Mouse (Mus musculus): ENCODE data around the gene Flii. TPM values are rescaled to one million over a fixed set of nuclear protein-coding genes. Genes with fewer than 3 reads are reported as not detected.

The Flii gene
- polyA plus RNA-seq, 1 experiment from 2014 or later = 74.8 TPM

GRCm38 (mm10) chr11:60766969-60767368, 39.9 kb upstream of the Flii start:
- Histone ChIP-seq H3K9me3 (ENCODE audit: control insufficient read depth, low read length) (no peaks in the 10 kb centered on the region), H3K4me1 (replicated peaks; ENCODE audit: control insufficient read depth, insufficient read depth, low read length) (no peaks in the 10 kb centered on the region), H3K4me3 (ENCODE audit: low read depth, low read length) (no peak overlapping the region), H3K4me2 (ENCODE audit: low read depth, low read length, severe bottlenecking) (no peak overlapping the region), H3K36me3 (ENCODE audit: control insufficient read depth, insufficient read depth, low read length) (no peaks in the 10 kb centered on the region), H3K27ac (ENCODE audit: low read depth, low read length) (no peak overlapping the region), H3K9ac (ENCODE audit: low read length) (no peak overlapping the region), H3K27me3 (ENCODE audit: control insufficient read depth, insufficient read depth, low read length) (no peaks in the 10 kb centered on the region)
- no peak for ATAC-seq (replicated peaks; ENCODE audit: low FRiP score)
- DNase-seq (ENCODE audit: low spot score) = no peak
- 86% methylated on average over 4 of the region's 4 CpGs for WGBS

- 91% methylated on average over 3 of the region's 3 CpGs for WGBS
- Histone ChIP-seq H3K9me3 (ENCODE audit: control insufficient read depth, low read length) (no peaks in the 10 kb centered on the region), H3K4me2 (ENCODE audit: low read depth, low read length, severe bottlenecking) (no peak overlapping the region), H3K36me3 (ENCODE audit: control insufficient read depth, insufficient read depth, low read length) (no peaks in the 10 kb centered on the region), H3K9ac (ENCODE audit: low read length) (no peak overlapping the region), H3K27me3 (ENCODE audit: control insufficient read depth, insufficient read depth, low read length) (no peaks in the 10 kb centered on the region), H3K4me3 (ENCODE audit: low read depth, low read length) (no peak overlapping the region), H3K27ac (ENCODE audit: low read depth, low read length) (no peak overlapping the region), H3K4me1 (replicated peaks; ENCODE audit: control insufficient read depth, insufficient read depth, low read length) (no peaks in the 10 kb centered on the region)
- DNase-seq (ENCODE audit: low spot score) = no peak
- no peak for ATAC-seq (replicated peaks; ENCODE audit: low FRiP score)
Measured at GRCm38 (mm10) chr11:60761681-60762080, 34.6 kb upstream of the Flii start.

DNA sequence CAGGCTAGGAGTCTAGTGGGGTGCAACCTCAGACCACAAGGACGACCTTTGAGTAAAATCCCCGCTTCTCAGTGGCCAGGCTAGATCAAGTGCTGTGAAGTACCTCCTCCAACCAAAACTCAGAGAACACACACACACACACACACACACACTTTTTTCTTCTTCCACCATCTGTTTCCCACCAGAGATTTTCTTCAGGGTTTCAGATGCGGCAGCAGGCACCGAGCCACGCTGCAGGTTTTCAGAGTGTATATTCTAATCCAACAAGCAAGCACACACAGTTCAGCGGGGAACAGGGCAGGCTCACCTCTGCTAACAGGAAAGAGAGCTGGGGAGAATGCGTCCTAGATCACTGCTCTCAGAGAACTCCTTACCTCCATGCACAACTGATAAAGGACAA, 28.5 kb upstream of the Flii start:
- Histone ChIP-seq H3K27me3 (ENCODE audit: control insufficient read depth, insufficient read depth, low read length) (no peaks in the 10 kb centered on the region), H3K4me2 (ENCODE audit: low read depth, low read length, severe bottlenecking) (no peak overlapping the region), H3K4me3 (ENCODE audit: low read depth, low read length) (no peak overlapping the region), H3K27ac (ENCODE audit: low read depth, low read length) (no peak overlapping the region), H3K9ac (ENCODE audit: low read length) (no peak overlapping the region), H3K4me1 (replicated peaks; ENCODE audit: control insufficient read depth, insufficient read depth, low read length) (no peaks in the 10 kb centered on the region), H3K36me3 (ENCODE audit: control insufficient read depth, insufficient read depth, low read length) (peaks cover 2% of the 10 kb centered on the region; the same call in 1 of the 2 replicates), H3K9me3 (ENCODE audit: control insufficient read depth, low read length) (no peaks in the 10 kb centered on the region)
- DNase-seq (ENCODE audit: low spot score) = no peak
- 92% methylated on average over 7 of the region's 7 CpGs for WGBS
- ATAC-seq (replicated peaks; ENCODE audit: low FRiP score) = no peak

DNA sequence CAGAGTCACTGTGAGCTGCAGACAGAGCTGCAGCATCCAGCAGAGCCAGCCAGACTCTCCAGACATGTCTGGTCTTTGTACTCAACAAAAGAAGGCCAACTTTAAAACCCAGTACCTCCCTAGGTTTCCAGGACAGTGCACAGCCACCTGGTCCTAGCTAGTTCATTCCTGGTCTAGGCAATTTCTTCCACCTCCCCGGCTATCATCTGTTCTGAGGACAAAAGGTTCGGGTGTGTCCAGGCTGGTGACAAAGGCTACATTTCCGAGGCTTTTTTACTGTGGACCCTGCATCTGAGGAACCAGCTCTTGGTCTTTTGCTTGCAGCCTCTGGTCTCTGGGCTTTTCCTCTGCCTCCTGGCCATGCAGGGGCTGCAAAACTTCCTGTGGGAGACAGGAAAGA, 13.3 kb upstream of the Flii start:
- Histone ChIP-seq H3K9ac (ENCODE audit: low read length) (no peak overlapping the region), H3K4me3 (ENCODE audit: low read depth, low read length) (no peak overlapping the region), H3K27ac (ENCODE audit: low read depth, low read length) (no peak overlapping the region), H3K27me3 (ENCODE audit: control insufficient read depth, insufficient read depth, low read length) (no peaks in the 10 kb centered on the region), H3K4me1 (replicated peaks; ENCODE audit: control insufficient read depth, insufficient read depth, low read length) (no peaks in the 10 kb centered on the region), H3K4me2 (ENCODE audit: low read depth, low read length, severe bottlenecking) (no peak overlapping the region), H3K9me3 (ENCODE audit: control insufficient read depth, low read length) (no peaks in the 10 kb centered on the region), H3K36me3 (ENCODE audit: control insufficient read depth, insufficient read depth, low read length) (peaks cover 3% of the 10 kb centered on the region; the same call in 1 of the 2 replicates)
- DNase-seq (ENCODE audit: low spot score) (no peak), ATAC-seq (replicated peaks; ENCODE audit: low FRiP score) (no peak)
- 78% methylated on average over 3 of the region's 3 CpGs for WGBS

DNA sequence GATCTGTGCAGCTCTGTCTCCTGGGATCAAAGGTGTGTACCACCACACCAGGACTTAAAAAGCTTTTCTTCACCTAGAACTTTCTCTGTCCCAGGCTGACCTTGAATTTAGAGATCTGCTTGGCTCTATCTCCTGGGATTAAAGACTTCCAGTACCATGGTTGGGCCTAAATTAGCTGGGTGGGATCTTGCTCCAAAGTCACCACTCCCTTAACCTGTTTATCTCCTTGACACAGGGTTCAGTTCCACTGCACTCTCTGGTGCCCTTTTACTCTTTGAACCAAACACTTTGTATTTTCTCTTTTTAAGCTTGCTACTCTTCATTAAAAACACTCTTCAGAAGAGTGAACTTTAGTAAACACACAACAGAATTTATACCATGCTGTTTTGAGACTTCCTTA, 10.4 kb upstream of the Flii start:
- ATAC-seq (replicated peaks; ENCODE audit: low FRiP score) = no peak
- H3K9me3 ChIP-seq (ENCODE audit: control insufficient read depth, low read length) = no peaks in the 10 kb centered on the region
- H3K27me3 ChIP-seq (ENCODE audit: control insufficient read depth, insufficient read depth, low read length) = no peaks in the 10 kb centered on the region
- H3K4me1 ChIP-seq (replicated peaks; ENCODE audit: control insufficient read depth, insufficient read depth, low read length) = no peaks in the 10 kb centered on the region
- H3K36me3 ChIP-seq (ENCODE audit: control insufficient read depth, insufficient read depth, low read length) = peaks cover 2% of the 10 kb centered on the region; the same call in 1 of the 2 replicates
- no peak overlapping the region for H3K27ac ChIP-seq (ENCODE audit: low read depth, low read length)
- DNase-seq (ENCODE audit: low spot score) = no peak
- no peak overlapping the region for H3K9ac ChIP-seq (ENCODE audit: low read length)
- no peak overlapping the region for H3K4me3 ChIP-seq (ENCODE audit: low read depth, low read length)
- no peak overlapping the region for H3K4me2 ChIP-seq (ENCODE audit: low read depth, low read length, severe bottlenecking)

GRCm38 (mm10) chr11:60736491-60736890, 9.4 kb upstream of the Flii start:
- DNase-seq (ENCODE audit: low spot score) (no peak), ATAC-seq (replicated peaks; ENCODE audit: low FRiP score) (no peak)
- Histone ChIP-seq H3K27me3 (ENCODE audit: control insufficient read depth, insufficient read depth, low read length) (no peaks in the 10 kb centered on the region), H3K27ac (ENCODE audit: low read depth, low read length) (no peak overlapping the region), H3K9ac (ENCODE audit: low read length) (no peak overlapping the region), H3K4me3 (ENCODE audit: low read depth, low read length) (no peak overlapping the region), H3K4me2 (ENCODE audit: low read depth, low read length, severe bottlenecking) (no peak overlapping the region), H3K4me1 (replicated peaks; ENCODE audit: control insufficient read depth, insufficient read depth, low read length) (no peaks in the 10 kb centered on the region), H3K36me3 (ENCODE audit: control insufficient read depth, insufficient read depth, low read length) (no peaks in the 10 kb centered on the region; the same call in 1 of the 2 replicates), H3K9me3 (ENCODE audit: control insufficient read depth, low read length) (no peaks in the 10 kb centered on the region)
- WGBS = 82% methylated on average over 3 of the region's 3 CpGs

- Histone ChIP-seq H3K9ac (ENCODE audit: low read length) (no peak overlapping the region), H3K4me3 (ENCODE audit: low read depth, low read length) (no peak overlapping the region), H3K36me3 (ENCODE audit: control insufficient read depth, insufficient read depth, low read length) (no peaks in the 10 kb centered on the region; the same call in 1 of the 2 replicates), H3K27me3 (ENCODE audit: control insufficient read depth, insufficient read depth, low read length) (no peaks in the 10 kb centered on the region), H3K27ac (ENCODE audit: low read depth, low read length) (no peak overlapping the region), H3K4me1 (replicated peaks; ENCODE audit: control insufficient read depth, insufficient read depth, low read length) (no peaks in the 10 kb centered on the region), H3K4me2 (ENCODE audit: low read depth, low read length, severe bottlenecking) (no peak overlapping the region), H3K9me3 (ENCODE audit: control insufficient read depth, low read length) (no peaks in the 10 kb centered on the region)
- WGBS = 87% methylated on average over 5 of the region's 5 CpGs
- DNase-seq (ENCODE audit: low spot score) (no peak), ATAC-seq (replicated peaks; ENCODE audit: low FRiP score) (no peak)
Measured at GRCm38 (mm10) chr11:60735191-60735590, 8.1 kb upstream of the Flii start.

- Histone ChIP-seq H3K4me3 (ENCODE audit: low read depth, low read length) (no peak overlapping the region), H3K27ac (ENCODE audit: low read depth, low read length) (no peak overlapping the region), H3K36me3 (ENCODE audit: control insufficient read depth, insufficient read depth, low read length) (no peaks in the 10 kb centered on the region; the same call in 1 of the 2 replicates), H3K9me3 (ENCODE audit: control insufficient read depth, low read length) (no peaks in the 10 kb centered on the region), H3K4me2 (ENCODE audit: low read depth, low read length, severe bottlenecking) (no peak overlapping the region), H3K9ac (ENCODE audit: low read length) (no peak overlapping the region), H3K4me1 (replicated peaks; ENCODE audit: control insufficient read depth, insufficient read depth, low read length) (no peaks in the 10 kb centered on the region), H3K27me3 (ENCODE audit: control insufficient read depth, insufficient read depth, low read length) (no peaks in the 10 kb centered on the region)
- no peak for DNase-seq (ENCODE audit: low spot score)
- 83% methylated on average over 2 of the region's 2 CpGs for WGBS
- no peak for ATAC-seq (replicated peaks; ENCODE audit: low FRiP score)
Measured at GRCm38 (mm10) chr11:60734206-60734605, 7.1 kb upstream of the Flii start.

GRCm38 (mm10) chr11:60731251-60731650, 4.2 kb upstream of the Flii start:
- no peak overlapping the region for H3K9ac ChIP-seq (ENCODE audit: low read length)
- no peaks in the 10 kb centered on the region for H3K27me3 ChIP-seq (ENCODE audit: control insufficient read depth, insufficient read depth, low read length)
- WGBS = 94% methylated on average over 14 of the region's 14 CpGs
- H3K4me3 ChIP-seq (ENCODE audit: low read depth, low read length) = no peak overlapping the region
- peaks cover 7% of the 10 kb centered on the region; the same call in 1 of the 2 replicates for H3K4me1 ChIP-seq (replicated peaks; ENCODE audit: control insufficient read depth, insufficient read depth, low read length)
- ATAC-seq (replicated peaks; ENCODE audit: low FRiP score) (no peak), DNase-seq (ENCODE audit: low spot score) (no peak)
- no peak overlapping the region for H3K4me2 ChIP-seq (ENCODE audit: low read depth, low read length, severe bottlenecking)
- H3K36me3 ChIP-seq (ENCODE audit: control insufficient read depth, insufficient read depth, low read length) = no peaks in the 10 kb centered on the region
- H3K27ac ChIP-seq (ENCODE audit: low read depth, low read length) = no peak overlapping the region
- H3K9me3 ChIP-seq (ENCODE audit: control insufficient read depth, low read length) = no peaks in the 10 kb centered on the region
